Mouse (Mus musculus) fat pad, adult 2 months (tissue): ENCODE data around the gene Ppp1r13b.

ENCODE experiments used
- DNase-seq: peaks from one replicate; pipeline ENCODE4 v3.0.0-alpha.2; 2011; ENCODE audit warnings: low read depth, low spot score; ENCODE audit errors: extremely low read depth

Gene Ppp1r13b

GRCm38 (mm10) chr12:111830375-111830774, 77.5 kb downstream of the Ppp1r13b start:
- DNase-seq = no peak

- DNase-seq = no peak
Observed at GRCm38 (mm10) chr12:111829954-111830353, 78.0 kb downstream of the Ppp1r13b start.

- no peak for DNase-seq
Observed at GRCm38 (mm10) chr12:111829447-111829846, 78.5 kb downstream of the Ppp1r13b start.

GRCm38 (mm10) chr12:111827556-111827955, 80.4 kb downstream of the Ppp1r13b start:
- DNase-seq = no peak

- no peak for DNase-seq
Observed at GRCm38 (mm10) chr12:111821931-111822330, 86.0 kb downstream of the Ppp1r13b start.

- no peak for DNase-seq
Observed at GRCm38 (mm10) chr12:111820708-111821107, 87.2 kb downstream of the Ppp1r13b start.

- DNase-seq = no peak
Observed at GRCm38 (mm10) chr12:111819936-111820335, 88.0 kb downstream of the Ppp1r13b start.

- no peak for DNase-seq
Observed at GRCm38 (mm10) chr12:111817991-111818390, 89.9 kb downstream of the Ppp1r13b start.

- no peak for DNase-seq
Observed at GRCm38 (mm10) chr12:111816967-111817366, 90.9 kb downstream of the Ppp1r13b start.

GRCm38 (mm10) chr12:111816528-111816927, 91.4 kb downstream of the Ppp1r13b start:
- no peak for DNase-seq

GRCm38 (mm10) chr12:111814769-111815762, 92.8 kb downstream of the Ppp1r13b start:
- DNase-seq = no peak

- DNase-seq = peak; percentile 91
Observed at GRCm38 (mm10) chr12:111813766-111814617, 93.9 kb downstream of the Ppp1r13b start, which contains the start of the genes Xrcc3 and Zfyve21. Gene Xrcc3 (minus strand): TSS chr12:111813873. Gene Zfyve21 (plus strand): TSS chr12:111814170.

GRCm38 (mm10) chr12:111813111-111813765, 94.7 kb downstream of the Ppp1r13b start:
- DNase-seq = peak; percentile 84

GRCm38 (mm10) chr12:111812611-111813010, 95.3 kb downstream of the Ppp1r13b start:
- DNase-seq = no peak

GRCm38 (mm10) chr12:111812075-111812474, 95.8 kb downstream of the Ppp1r13b start:
- no peak for DNase-seq

- no peak for DNase-seq
Observed at GRCm38 (mm10) chr12:111809762-111810161, 98.1 kb downstream of the Ppp1r13b start.

- no peak for DNase-seq
Observed at GRCm38 (mm10) chr12:111808775-111809174, 99.1 kb downstream of the Ppp1r13b start.

- no peak for DNase-seq
Observed at GRCm38 (mm10) chr12:111803538-111803937, 104.4 kb downstream of the Ppp1r13b start.

GRCm38 (mm10) chr12:111800459-111801183, 107.3 kb downstream of the Ppp1r13b start:
- no peak for DNase-seq

GRCm38 (mm10) chr12:111798493-111798892, 109.4 kb downstream of the Ppp1r13b start:
- no peak for DNase-seq
